Mouse (Mus musculus) liver, postnatal 0 days (tissue): ENCODE measurements around the gene Cisd3.

ENCODE experiments used
- CTCF ChIP-seq: sonication (generic); IDR thresholded peaks from 2 replicates; pipeline ENCODE4 v1.5.1; 2016; ENCODE audit warnings: antibody characterized with exemption, low read depth
- EP300 ChIP-seq: IDR thresholded peaks from 2 replicates; pipeline ENCODE4 v1.6.1; 2016; ENCODE audit warnings: antibody characterized with exemption, low read depth, mild to moderate bottlenecking

GRCm38 (mm10) chr11:97680430-97680829, 5.2 kb upstream of the Cisd3 start:
- TF ChIP-seq CTCF, result no peak
- TF ChIP-seq EP300, result no peak
